Mouse (Mus musculus) lung, postnatal 0 days (tissue): ENCODE measurements around the gene Kpna6.

Experiments
- CTCF ChIP-seq: IDR thresholded peaks from 2 replicates; pipeline ENCODE4 v1.5.1; 2016; ENCODE audit warnings: antibody characterized with exemption, mild to moderate bottlenecking
- EP300 ChIP-seq: IDR thresholded peaks from 2 replicates; pipeline ENCODE4 v1.6.1; 2016; ENCODE audit warnings: antibody characterized with exemption, mild to moderate bottlenecking, control low read depth

- TF ChIP-seq CTCF, result peak; percentile 35
- no peak for TF ChIP-seq EP300
Observed at GRCm38 (mm10) chr4:129672083-129672877, at the start of gene Kpna6.
